ENCODE assay signal across 18 mouse cellular contexts in the genomic region with DNA sequence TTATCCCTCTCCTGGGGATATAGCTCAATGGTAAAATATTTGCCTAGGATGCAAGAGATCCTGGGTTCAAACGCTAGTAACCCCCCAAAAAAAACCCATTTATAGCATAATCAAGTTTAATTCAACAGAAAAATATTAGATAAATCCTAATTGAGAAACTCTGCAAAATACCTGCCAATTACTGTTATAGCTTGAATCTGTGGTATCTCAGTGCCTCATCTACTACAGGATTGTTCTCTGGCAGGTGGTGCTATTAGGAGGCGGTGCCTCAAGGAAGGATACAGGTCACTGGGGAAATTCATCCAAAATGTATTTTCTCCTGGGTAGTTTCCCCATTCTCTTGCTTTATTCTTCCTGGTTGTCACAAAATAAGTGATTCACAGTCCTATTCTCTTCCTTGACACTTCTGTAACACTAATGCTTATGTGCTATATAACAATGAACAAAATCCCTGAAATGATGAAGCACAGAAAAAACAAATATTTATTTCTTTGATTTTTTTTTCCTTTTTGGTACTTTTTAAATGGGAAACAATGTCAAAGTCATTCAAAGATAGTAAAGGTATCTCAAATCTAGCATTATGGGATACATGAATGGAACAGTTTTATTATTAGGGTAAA. TPM values are rescaled to one million over a fixed set of nuclear protein-coding genes. Genes with fewer than 3 reads are reported as not detected.
"Had no signal": no experiment of that assay in that cellular context is flagged by ENCODE, and none has a peak within 500 bp of the region (broad histone marks: within the 10 kb centered on the region; RNA-seq: fewer than 3 reads in every experiment).

No protein-coding gene starts in this region.

- DNase-seq: cerebellum, adult 9-10 months; cerebellum, adult 9-11 months; cerebellum, postnatal 10 days; cerebellum, postnatal 14 days; cerebellum, postnatal 25 days; cerebellum, postnatal 36 days; embryo, embryonic 11 days; forebrain, postnatal 0 days; gastrocnemius, adult 2 months; gastrocnemius, postnatal 10 days; gastrocnemius, postnatal 14 days; gastrocnemius, postnatal 25 days; gastrocnemius, postnatal 36 days; heart, adult 11 months; heart, adult 18-20 months; heart, adult 2 months had no signal

RNA-seq across cellular contexts. Expression of gene Lin7a, which starts 38.9 kb away (rescaled TPM):
- total RNA-seq: common myeloid progenitor, adult 5-6 weeks; granulocyte monocyte progenitor cell, adult 5-6 weeks had no signal
